In the genomic region with DNA sequence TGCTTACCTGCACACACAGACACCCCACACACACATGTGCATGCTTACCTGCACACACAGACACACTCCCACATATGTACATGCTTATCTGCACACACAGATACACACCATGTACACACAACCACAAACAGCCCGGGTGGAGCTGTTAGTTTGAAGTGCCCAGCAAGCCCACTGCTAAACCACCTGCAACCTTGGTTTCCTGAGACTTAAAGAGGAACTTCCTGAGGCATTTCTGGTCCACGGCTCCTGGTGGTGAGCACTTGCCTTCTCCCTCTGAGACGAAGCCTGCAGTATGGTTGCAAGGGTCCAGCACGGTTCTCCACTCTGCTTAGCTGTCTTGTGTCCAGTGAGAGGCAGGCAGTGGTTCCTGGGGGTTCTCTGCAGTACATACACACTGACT, we compare ENCODE assay signal across 13 mouse cellular contexts.
"Had no signal": no experiment of that assay in that cellular context is flagged by ENCODE, and none has a peak within 500 bp of the region (broad histone marks: within the 10 kb centered on the region; RNA-seq: fewer than 3 reads in every experiment).

No protein-coding gene starts in this region.

- H3K4me3 ChIP-seq: liver, embryonic 13.5 days; midbrain, embryonic 10.5 days; midbrain, embryonic 13.5 days had no signal

- H3K27ac ChIP-seq: kidney, postnatal 0 days; liver, embryonic 13.5 days; midbrain, embryonic 10.5 days; midbrain, embryonic 13.5 days had no signal

- ATAC-seq: intestine, postnatal 0 days; midbrain, embryonic 13.5 days had no signal

- H3K9me3 ChIP-seq: liver, embryonic 13.5 days; midbrain, embryonic 10.5 days; midbrain, embryonic 13.5 days had no signal

- DNase-seq: kidney, adult 2 months; kidney, postnatal 36 days; left cerebral cortex, postnatal 4 days; liver, embryonic 13.5 days; lung, adult 2 months; lung, postnatal 14 days; lung, postnatal 4 days; thymus, adult 18-20 months; thymus, postnatal 36 days had no signal

- H3K36me3 ChIP-seq: liver, embryonic 13.5 days; midbrain, embryonic 10.5 days; midbrain, embryonic 13.5 days had no signal

- H3K27me3 ChIP-seq: liver, embryonic 13.5 days; midbrain, embryonic 13.5 days had no signal

- H3K4me2 ChIP-seq: liver, embryonic 13.5 days; midbrain, embryonic 13.5 days had no signal

- H3K9ac ChIP-seq: liver, embryonic 13.5 days; midbrain, embryonic 13.5 days had no signal
